Mouse (Mus musculus) embryonic fibroblast, embryonic 13.5 days (primary cell): ENCODE results near the gene 1700024P04Rik. TPM values are rescaled to one million over a fixed set of nuclear protein-coding genes. Genes with fewer than 3 reads are reported as not detected.

ENCODE experiments used
- H3K27ac ChIP-seq: 2 replicates; pipeline ENCODE4 v1.5.1; 2012; ENCODE audit warnings: low read length, control low read depth, inconsistent platforms; ENCODE audit not compliant: insufficient read depth
- H3K4me1 ChIP-seq: 2 replicates; pipeline ENCODE4 v1.6.1; 2011; ENCODE audit warnings: low read length; ENCODE audit not compliant: control insufficient read depth, insufficient read depth
- H3K4me3 ChIP-seq: 2 replicates; pipeline ENCODE4 v1.5.1; 2011; ENCODE audit warnings: mild to moderate bottlenecking, control low read depth, low read length; ENCODE audit not compliant: insufficient read depth
- CTCF ChIP-seq: IDR thresholded peaks from 2 replicates; pipeline ENCODE4 v1.5.1; 2011; ENCODE audit warnings: mild to moderate bottlenecking, control low read depth, low read length, moderate library complexity, borderline replicate concordance; ENCODE audit not compliant: insufficient read depth
- POLR2A ChIP-seq: IDR thresholded peaks from 2 replicates; pipeline ENCODE4 v1.6.1; 2011; ENCODE audit warnings: low read depth, mild to moderate bottlenecking, control low read depth, low read length, moderate library complexity
- polyA plus RNA-seq: library from polyadenylated mRNA; stranded (reverse); fragments of >200 nt; gene quantifications from 2 replicates; pipeline ENCODE4 v1.2.4, GENCODE M21; 2011; ENCODE audit warnings: low read depth; ENCODE audit not compliant: missing spikeins, insufficient read length

The 1700024P04Rik gene
- polyA plus RNA-seq, 1 experiment: not detected

- H3K4me1 ChIP-seq: peaks cover 3% of the 10 kb centered on the region
- no peak overlapping the region for H3K27ac ChIP-seq
- no peak overlapping the region for H3K4me3 ChIP-seq
- TF ChIP-seq POLR2A: no peak
These were observed 38.5 kb downstream of the 1700024P04Rik start for GRCm38 (mm10) chr13:98945908-98946307.

DNA sequence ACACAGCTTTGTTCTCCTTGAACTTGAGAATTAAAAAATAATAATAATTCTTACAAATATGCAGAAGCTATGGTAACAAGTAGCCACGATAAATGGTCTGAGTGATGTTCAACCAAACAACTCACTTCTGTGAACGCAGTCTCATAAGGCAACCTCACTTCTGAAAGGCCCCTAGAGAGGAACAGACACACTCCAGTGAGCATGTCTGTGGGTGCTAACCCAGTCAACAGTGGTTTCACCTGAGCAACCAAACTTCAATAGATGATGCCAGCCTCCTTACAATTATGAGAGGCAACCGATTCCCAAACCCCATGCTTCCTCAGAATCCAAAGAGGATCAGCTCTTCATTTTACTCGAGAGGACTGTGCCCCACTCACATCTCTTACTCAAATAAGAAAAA, 39.0 kb downstream of the 1700024P04Rik start:
- TF ChIP-seq CTCF (no peak), POLR2A (no peak)
- peaks cover 3% of the 10 kb centered on the region for H3K4me1 ChIP-seq
- H3K27ac ChIP-seq: no peak overlapping the region
- no peak overlapping the region for H3K4me3 ChIP-seq

DNA sequence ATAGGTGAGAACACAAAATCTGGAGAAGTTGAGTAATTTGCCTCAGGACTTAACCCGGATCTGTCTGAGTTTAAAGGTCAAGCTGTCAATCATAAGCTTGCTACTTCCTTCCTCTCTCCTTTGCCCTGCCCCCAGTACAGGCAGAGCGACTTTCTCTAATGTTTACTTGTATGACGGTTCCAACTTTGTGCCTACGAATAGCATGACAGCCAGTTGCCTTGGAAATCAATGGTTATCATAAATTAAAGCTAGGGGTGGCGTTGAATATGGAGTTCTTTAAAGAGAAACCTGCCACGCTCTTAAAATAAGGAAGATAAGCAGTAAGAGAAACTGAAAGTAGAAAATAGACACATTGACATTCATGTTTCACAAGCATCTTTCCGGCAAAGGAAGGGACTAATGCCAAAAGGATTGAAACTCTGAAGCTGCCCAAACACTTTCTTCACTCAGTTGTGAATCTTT, 39.7 kb downstream of the 1700024P04Rik start:
- TF ChIP-seq POLR2A (no peak), CTCF (no peak)
- H3K4me3 ChIP-seq: no peak overlapping the region
- peaks cover 3% of the 10 kb centered on the region for H3K4me1 ChIP-seq
- H3K27ac ChIP-seq: no peak overlapping the region

DNA sequence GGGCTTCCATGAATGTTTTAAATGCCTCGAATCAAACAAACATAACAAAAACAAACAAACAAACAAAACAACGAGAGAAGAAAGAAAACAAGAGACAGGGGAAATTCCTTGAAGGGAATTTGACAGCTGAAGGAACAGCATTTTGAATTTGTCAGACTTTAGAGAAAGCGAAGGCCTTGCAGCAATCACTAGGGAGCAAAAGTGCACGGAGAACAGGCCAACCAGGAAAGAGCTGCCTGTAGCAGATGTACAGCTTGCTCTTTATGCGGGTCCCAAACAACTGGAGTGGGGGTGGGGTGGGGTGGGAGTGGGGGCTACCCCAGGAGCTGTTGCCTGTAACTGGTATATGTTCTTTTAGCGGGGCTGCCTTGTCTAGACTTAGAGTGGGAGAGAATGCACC, 42.0 kb downstream of the 1700024P04Rik start:
- Histone ChIP-seq H3K4me3 (no peak overlapping the region), H3K4me1 (peaks cover 3% of the 10 kb centered on the region), H3K27ac (no peak overlapping the region)
- no peak for TF ChIP-seq CTCF
- TF ChIP-seq POLR2A: no peak

DNA sequence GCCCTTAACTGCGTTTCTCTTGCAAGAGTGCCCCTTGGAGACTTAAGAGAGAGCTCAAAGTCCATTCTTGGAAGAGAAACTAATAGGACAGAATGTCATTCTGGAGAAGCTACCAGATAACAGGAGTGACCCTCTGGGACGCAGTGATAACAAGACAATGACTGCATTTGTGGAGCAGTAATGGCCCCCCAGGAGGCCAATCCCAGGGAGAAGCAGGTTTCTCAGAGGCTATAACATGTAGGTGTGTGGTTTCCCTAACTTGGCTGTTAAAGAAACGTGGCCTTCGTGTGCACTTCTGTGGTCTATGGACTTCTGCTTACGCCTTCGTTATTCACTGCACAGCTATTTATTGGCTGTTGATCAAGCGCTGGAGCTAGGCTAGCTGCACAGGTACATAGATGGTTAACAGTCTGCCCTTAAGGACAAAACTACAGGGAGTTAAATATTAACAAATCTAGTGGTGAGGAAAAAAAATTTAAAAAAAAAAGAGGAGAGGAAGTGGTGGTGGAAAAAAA, 42.5 kb downstream of the 1700024P04Rik start:
- H3K4me1 ChIP-seq: peaks cover 3% of the 10 kb centered on the region
- H3K27ac ChIP-seq: no peak overlapping the region
- TF ChIP-seq POLR2A (no peak), CTCF (no peak)
- no peak overlapping the region for H3K4me3 ChIP-seq

DNA sequence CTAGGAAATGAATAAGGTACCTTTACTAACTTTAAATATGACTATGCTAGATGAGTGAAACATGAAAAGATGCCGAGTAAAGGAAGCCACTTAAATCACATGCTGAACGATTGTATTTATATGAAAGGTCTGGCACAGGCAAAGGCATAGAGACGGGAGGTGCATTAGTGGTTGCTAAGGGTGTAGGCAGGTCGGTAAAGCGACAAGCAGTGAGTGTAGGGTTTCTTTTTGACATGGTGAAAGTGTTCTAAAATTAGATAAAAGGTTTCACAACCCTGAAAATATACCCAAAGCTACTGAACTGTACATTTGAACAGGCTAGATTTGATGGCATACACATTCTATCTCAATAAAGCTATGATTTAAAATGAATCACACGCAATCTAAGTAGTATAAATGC, 47.3 kb downstream of the 1700024P04Rik start:
- no peak overlapping the region for H3K4me3 ChIP-seq
- H3K4me1 ChIP-seq: no peaks in the 10 kb centered on the region
- TF ChIP-seq POLR2A: no peak
- no peak for TF ChIP-seq CTCF
- H3K27ac ChIP-seq: no peak overlapping the region

Other genes with a start within 250 kb of the 1700024P04Rik start
- gene Fcho2, start 169.1 kb downstream of the 1700024P04Rik start, polyA plus RNA-seq: 36.4 and 57.6 TPM in 2 replicates
- gene Tnpo1, start 58.2 kb downstream of the 1700024P04Rik start, polyA plus RNA-seq: 146 and 157 TPM in 2 replicates
- gene Zfp366, start 200.3 kb upstream of the 1700024P04Rik start, polyA plus RNA-seq: not detected in 2 replicates